Mouse (Mus musculus): Measurements from ENCODE around the gene F2rl2.

The F2rl2 gene

DNA sequence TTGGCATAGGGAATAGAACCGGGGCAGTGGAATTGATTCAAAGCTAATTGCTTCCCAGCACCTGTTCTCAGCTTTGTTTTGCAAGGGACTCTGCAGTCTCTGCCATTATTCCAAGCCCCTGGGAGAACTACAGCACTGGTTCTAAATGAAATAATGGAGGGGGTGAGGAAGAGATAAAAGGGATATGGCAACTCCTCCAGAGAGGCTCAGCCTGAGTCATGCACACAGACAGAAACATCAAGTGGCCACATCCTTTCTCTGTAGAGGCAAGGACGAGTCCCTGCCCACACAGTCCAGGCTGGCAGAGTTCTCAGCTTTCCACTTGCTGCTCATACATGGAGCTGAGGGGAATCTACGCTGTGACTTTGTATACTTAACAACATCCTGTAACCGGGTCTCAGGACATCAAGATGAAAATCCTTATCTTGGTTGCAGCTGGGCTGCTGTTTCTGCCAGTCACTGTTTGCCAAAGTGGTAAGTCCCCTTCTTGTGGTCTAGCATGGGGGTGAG, at the start of gene F2rl2:
F2rl2 (plus strand) TSS at position 200 of the 510 bp plus-strand sequence.
- no peak for DNase-seq (ENCODE audit: low spot score)

- no peak for DNase-seq (ENCODE audit: low spot score)
Observed at GRCm38 (mm10) chr13:95647248-95647647, 49.4 kb upstream of the F2rl2 start.

GRCm38 (mm10) chr13:95649941-95650340, 46.7 kb upstream of the F2rl2 start:
- no peak for DNase-seq (ENCODE audit: low spot score)

- no peak for DNase-seq (ENCODE audit: low spot score)
Observed at GRCm38 (mm10) chr13:95651870-95652668, 44.6 kb upstream of the F2rl2 start.

DNA sequence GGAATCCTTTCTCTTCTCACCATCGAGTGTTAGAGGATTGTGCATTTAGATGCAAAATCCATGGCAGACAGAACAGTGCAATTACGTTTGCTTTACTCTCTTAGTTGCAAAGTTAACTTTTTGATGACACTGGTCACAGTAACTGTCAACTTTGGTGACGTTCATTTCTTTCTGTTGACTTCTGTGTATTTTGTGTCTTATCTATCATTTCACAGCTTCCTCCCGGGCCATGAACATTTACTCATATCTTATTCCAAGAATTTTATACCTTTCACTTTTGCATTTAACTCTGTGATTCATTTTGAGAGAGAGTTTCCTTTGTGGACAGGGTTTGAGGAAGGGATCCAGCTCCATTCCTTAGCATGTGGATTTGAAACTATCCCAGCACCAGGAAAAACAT, 43.0 kb upstream of the F2rl2 start:
- no peak for DNase-seq (ENCODE audit: low spot score)

GRCm38 (mm10) chr13:95655284-95655683, 41.4 kb upstream of the F2rl2 start:
- DNase-seq (ENCODE audit: low spot score): no peak

DNA sequence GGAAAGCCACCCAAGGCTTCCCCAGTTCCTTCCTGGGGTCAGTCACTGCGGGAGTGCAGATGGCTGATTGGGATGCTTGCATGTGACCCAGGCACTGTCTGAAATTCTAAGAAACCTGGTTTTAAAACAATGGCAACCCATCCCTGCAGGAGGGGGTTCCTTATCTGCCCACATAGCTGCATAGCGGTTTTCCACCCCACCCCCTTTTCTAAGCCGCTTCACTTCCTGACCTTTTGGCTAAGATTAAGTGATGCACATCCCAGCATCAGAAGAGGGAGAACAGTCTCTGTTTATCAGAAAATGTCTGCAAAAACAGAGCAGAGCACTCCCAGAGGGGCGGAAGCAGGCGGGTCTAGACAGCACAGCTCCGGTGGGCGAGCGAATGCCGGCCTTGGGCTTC, 39.5 kb upstream of the F2rl2 start:
- no peak for DNase-seq (ENCODE audit: low spot score)

DNA sequence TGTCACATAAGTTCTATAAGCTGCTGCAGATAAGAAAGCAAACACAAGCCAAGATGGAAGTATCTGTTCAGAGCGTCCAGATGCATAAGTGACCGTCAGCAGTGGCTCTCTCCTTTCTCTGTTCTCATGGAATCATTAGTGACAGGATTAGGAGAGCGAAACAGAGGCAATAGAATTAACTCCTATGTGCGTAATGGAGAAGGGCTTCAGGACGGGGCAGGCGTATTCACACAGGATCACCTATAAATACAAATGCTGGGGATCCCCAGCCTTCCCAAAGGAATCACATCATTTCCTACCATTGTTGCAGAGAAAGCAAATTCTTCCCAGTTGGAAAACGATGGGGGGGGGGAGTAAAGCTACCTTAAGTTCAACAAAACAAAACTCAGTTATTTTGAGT, 37.2 kb upstream of the F2rl2 start:
- DNase-seq (ENCODE audit: low spot score): no peak

- DNase-seq (ENCODE audit: low spot score): no peak
Observed at GRCm38 (mm10) chr13:95663834-95664233, 32.8 kb upstream of the F2rl2 start.

DNA sequence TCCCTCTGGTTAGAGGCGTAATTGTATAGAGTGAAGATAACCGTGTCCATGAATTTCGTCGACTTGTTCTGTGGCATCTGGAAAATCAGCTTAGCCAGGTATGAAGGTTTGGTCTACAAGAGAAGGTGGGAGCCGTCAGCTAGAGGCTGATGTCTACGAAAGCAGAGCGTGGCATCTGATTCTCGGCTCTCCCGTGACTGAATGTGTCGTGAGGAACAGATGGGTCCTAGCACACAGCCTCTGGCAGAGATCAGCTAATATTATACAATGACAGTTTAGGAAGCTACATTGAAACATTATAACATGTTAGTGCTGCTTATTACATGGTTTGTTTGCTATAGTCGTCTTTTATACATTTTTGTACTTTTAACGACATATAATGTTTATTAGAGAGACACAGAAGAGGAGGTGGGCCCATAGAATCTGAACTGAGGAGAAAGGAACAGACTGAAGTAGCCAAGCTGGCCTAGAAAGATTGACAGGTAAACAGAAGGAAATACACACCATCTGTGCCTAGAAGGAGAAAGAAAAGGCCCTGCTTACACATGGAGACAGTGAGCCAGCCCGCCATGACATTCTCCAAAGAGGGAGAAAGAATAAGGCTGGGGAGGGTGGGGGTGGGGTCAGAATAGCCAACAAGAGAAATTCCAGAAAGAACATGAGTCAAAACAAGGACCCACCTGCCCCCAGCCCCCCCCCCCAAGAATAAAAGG, 30.9 kb upstream of the F2rl2 start:
- DNase-seq (ENCODE audit: low spot score): no peak

DNA sequence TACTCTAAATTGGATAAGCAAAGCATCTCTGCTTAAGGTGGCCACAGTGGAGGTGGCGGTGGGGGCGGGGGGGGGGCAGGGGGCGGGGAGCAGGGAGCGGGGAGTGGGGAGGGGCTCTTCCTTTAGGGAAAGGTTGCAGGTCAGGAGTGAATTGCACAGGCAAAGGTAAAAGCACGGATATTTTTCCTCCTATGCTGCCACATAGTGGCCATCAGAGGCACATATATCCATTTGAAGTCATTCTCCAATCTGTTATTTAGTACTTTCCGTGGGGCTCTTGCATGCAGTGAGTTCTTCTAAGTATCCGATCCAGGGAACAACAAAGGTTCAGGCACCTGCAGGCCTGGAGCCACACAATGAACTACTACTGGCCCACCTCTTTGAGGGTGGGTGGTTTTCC, 29.4 kb upstream of the F2rl2 start:
- no peak for DNase-seq (ENCODE audit: low spot score)

DNA sequence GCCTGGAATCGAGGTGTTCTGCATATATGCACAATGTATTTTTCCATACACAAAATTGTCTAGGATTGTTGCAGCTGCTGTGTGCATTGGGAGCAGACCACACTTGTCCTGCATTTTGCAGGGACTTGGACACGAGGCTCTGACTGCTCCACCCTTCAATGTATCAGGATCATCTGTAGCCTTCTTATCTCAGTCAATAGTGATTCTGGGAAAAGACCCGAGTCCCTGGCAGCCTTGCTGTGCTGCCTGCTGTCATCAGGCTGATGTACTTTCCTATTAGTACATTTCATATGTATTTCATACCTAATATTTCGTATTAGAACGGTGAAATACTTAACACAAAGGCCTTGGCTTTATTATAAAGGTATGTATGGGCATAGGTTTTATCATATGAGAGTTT, 26.1 kb upstream of the F2rl2 start:
- no peak for DNase-seq (ENCODE audit: low spot score)

DNA sequence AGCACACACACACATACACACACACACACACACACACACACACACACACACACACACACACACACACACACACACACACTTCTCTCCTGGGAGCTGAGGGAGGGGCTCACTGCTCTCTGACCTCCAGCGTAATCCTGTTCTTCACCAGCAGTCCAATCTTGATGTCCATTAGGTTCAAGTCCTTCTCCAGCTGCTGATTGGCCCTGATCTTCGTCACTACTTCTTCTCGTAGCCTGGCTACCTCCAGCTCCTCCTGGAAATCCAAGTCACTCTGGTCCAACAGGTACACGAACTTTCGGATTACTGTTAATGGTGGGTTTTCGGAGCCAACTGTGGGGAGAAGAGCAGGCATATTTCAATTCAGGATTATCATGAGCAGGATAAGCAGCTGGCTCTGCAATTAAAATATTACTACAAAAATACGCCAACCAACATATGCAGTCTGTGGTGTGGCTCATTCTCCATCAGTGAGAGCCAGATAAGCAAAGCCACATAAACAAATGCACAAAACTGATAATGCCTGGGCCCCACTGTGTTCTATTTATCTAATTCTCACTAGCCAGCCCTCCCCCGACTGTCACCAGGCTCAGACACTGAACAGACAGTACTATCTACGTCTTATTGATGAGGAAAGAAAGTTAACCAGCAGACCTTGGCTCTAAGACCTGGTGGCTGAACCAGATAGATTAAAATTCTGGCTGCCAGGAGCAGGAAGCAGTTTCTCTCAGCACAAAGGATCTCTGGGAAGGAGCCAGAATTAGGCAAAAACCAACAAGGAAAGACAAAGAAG, 25.4 kb upstream of the F2rl2 start:
- DNase-seq (ENCODE audit: low spot score): no peak

GRCm38 (mm10) chr13:95672372-95672771, 24.3 kb upstream of the F2rl2 start:
- DNase-seq (ENCODE audit: low spot score): no peak

GRCm38 (mm10) chr13:95679078-95679477, 17.6 kb upstream of the F2rl2 start:
- no peak for DNase-seq (ENCODE audit: low spot score)

DNA sequence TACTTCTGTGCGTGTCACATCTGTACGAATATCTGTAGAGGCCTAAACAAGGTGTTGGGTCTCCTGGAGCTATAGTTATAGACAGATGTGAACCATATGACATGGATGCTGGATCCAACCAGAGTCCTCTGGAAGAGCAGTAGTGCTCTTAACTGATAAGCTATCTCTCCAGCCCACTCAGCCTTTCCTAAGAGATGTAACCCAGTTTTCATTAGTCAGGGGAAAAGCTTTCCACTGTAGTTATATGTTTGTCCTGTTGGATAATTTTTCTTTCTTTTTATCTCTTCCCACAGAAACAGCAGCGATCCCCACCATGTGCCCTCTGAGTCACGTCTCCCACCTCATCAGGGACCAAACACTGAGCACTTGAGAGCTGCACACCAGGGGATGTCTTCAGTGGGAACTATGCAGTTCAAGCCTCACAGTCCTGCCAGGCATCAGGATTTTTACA, 17.1 kb upstream of the F2rl2 start:
- no peak for DNase-seq (ENCODE audit: low spot score)

DNA sequence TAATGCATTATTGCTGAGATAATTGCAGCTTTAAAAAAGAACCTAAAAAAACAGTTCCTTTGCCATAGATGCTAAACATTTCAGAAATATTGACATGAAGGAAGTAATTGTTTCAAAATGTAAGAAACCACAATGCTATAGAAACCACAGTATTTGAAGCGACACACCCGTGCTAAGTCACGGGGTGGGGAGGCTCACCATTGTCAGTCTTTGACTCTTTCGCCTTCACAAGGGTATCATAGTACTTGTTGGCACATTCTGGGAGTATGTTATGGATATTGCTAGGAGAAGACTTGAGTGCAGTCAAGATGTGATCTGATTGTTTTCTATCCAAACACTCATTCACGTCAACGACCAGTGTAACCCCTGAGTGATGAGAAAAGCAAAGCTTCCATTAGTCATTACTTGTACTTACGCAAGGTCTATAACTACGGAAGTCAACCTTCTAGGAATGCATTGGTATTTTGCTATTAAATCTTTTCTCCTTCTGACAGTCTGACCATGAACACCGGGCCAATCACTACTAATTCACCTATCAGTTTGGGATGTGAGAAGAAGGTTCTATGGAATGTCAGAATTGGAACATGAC, 11.9 kb upstream of the F2rl2 start:
- DNase-seq (ENCODE audit: low spot score): no peak

DNA sequence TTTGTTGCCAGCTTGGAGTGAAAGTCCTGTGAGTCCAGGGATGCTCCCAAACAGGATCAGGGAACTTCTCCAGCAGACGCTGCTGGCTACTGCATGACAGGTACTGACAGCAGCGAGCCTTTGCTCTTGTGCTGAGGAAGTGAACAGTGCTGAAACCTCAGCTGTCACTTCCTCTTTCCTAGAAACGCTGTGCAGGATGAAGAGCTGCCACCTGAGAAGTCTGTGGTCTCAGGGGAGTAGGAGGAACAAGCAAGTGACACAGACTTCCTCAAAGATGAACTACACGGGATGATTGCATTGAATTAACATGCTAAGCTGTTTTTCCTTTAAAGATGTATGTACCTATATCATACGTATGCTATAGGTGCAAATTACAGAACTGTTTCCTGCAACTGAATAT, 10.9 kb upstream of the F2rl2 start:
- DNase-seq (ENCODE audit: low spot score): no peak

- DNase-seq (ENCODE audit: low spot score): no peak
Observed at GRCm38 (mm10) chr13:95688576-95688975, 8.1 kb upstream of the F2rl2 start.

DNA sequence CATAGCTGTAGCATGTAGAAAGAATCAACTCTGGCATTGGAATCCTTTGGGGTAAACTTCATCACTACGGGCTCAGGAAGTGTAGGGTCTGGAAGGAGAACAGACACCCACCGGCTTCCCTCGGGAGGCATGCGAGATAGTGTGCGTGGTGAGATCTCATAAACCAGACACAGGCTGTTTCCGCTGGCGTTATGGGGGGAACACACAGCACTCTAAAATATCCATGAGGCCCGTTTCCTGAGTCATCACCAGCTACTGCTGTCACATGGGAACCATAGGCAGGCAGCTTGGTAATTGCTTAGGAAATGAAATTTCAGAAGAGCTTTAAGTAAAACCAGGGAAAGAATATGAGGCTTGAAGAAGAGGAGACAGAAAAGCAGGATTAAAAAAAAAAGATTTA, 4.5 kb upstream of the F2rl2 start:
- DNase-seq (ENCODE audit: low spot score): no peak

DNA sequence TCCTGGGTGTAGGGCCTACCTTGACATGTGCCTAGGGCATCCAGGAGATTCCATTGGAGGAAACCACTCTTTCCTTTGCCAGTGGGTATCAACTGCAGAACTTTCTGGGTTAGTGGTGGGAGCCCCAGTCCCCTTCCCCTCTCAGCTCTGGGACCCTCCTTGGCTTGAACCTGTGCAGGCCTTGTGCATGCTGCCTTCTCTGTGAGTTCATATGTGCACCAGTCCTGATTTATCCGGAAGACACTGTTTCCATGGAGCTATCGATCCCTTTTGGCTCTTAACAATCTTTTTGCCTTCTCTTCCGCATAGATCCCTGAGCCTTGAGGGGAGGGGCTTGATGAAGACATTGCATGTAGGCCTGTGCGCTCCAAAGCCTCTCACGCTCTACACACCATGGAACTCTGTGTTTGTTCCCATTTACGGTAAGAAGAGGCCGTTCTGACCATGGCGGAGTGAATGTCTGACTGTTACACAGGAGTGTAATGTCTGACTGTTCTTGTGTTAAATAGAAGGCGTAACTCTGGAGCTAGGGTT, 466 bp upstream of the F2rl2 start:
- DNase-seq (ENCODE audit: low spot score): no peak

DNA sequence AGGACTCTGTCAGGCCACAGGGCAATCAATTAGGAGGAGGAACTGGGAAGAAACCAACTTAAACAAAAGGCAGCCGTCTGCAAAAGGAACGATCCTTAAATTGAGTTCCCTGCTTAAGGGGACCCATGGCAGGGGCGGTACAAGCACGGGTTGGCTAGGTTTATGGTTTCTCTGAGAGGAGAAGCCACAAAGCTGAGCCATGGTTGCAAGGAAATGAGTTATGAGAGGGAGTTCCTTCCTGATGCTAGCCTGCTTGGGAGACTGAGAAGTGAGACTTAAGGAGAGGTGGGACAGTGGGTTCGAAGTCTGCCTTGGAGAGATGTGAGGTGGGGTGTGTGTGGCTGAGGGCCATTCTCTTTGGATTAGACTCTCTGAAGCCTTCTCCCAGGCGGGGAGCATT, 1.2 kb downstream of the F2rl2 start:
- no peak for DNase-seq (ENCODE audit: low spot score)

All from layer of hippocampus, adult 9-10 months (tissue).